Mouse (Mus musculus): Measurements from ENCODE around the gene Olfr1080. TPM values are rescaled to one million over a fixed set of nuclear protein-coding genes. Genes with fewer than 3 reads are reported as not detected.
"Not testable (repeated sequence)": the region's sequence is repeated elsewhere in the genome, so short reads cannot be mapped to it uniquely, and the experiment has no call there.

Olfr1080 gene
- polyA plus RNA-seq (2012; rRNA removed) = 0.06 TPM in 1 of 2 replicates, not detected in the other

- DNase-seq (ENCODE audit: extremely low spot score in 1 of 2, low spot score in 1 of 2) = not testable (repeated sequence)
Observed at GRCm38 (mm10) chr2:86558135-86558534, at the start of gene Olfr1080. Olfr1080 (minus strand) TSS chr2:86558235.

- DNase-seq (ENCODE audit: extremely low spot score in 1 of 2, low spot score in 1 of 2) = not testable (repeated sequence)
Observed at GRCm38 (mm10) chr2:86598866-86599265, 40.8 kb upstream of the Olfr1080 start, which contains the start of gene Olfr1082. Olfr1082 (minus strand) TSS chr2:86598966.

GRCm38 (mm10) chr2:86542380-86542779, 15.7 kb downstream of the Olfr1080 start, which contains the start of gene Olfr1079:
Olfr1079 (minus strand) TSS chr2:86542480.
- no peak for DNase-seq (ENCODE audit: extremely low spot score in 1 of 2, low spot score in 1 of 2)

GRCm38 (mm10) chr2:86530991-86531390, 27.0 kb downstream of the Olfr1080 start:
- DNase-seq (ENCODE audit: extremely low spot score in 1 of 2, low spot score in 1 of 2) = peak in 1 of 2 experiments; percentile 7

GRCm38 (mm10) chr2:86508161-86508560, 49.9 kb downstream of the Olfr1080 start, which contains the start of gene Olfr1076:
Olfr1076 (plus strand) TSS chr2:86508461.
- DNase-seq (ENCODE audit: extremely low spot score in 1 of 2, low spot score in 1 of 2) = no peak

Other genes with a start within 250 kb of the Olfr1080 start
- gene Olfr1053, start 243.0 kb downstream of the Olfr1080 start, polyA plus RNA-seq (2012; rRNA removed) = not detected in 2 replicates
- gene Olfr1054, start 222.8 kb downstream of the Olfr1080 start, polyA plus RNA-seq (2012; rRNA removed) = 0.06 TPM in 1 of 2 replicates, not detected in the other
- 0.11 TPM in 1 of 2 replicates, not detected in the other for gene Olfr1055, start 208.0 kb downstream of the Olfr1080 start, polyA plus RNA-seq (2012; rRNA removed)
- gene Olfr1056, start 195.8 kb downstream of the Olfr1080 start, polyA plus RNA-seq (2012; rRNA removed) = not detected in 2 replicates
- gene Olfr1057, start 179.8 kb downstream of the Olfr1080 start, polyA plus RNA-seq (2012; rRNA removed) = not detected in 2 replicates
- gene Olfr1058, start 169.7 kb downstream of the Olfr1080 start, polyA plus RNA-seq (2012; rRNA removed) = not detected in 2 replicates
- not detected in 2 replicates for gene Olfr1061, start 144.2 kb downstream of the Olfr1080 start, polyA plus RNA-seq (2012; rRNA removed)
- gene Olfr1062, start 131.5 kb downstream of the Olfr1080 start, polyA plus RNA-seq (2012; rRNA removed) = not detected in 2 replicates
- gene Olfr1065, start 107.6 kb downstream of the Olfr1080 start, polyA plus RNA-seq (2012; rRNA removed) = 0.06 TPM in 1 of 2 replicates, not detected in the other
- gene Olfr1066, start 102.0 kb downstream of the Olfr1080 start, polyA plus RNA-seq (2012; rRNA removed) = not detected in 2 replicates
- not detected in 2 replicates for gene Olfr228, start 70.8 kb downstream of the Olfr1080 start, polyA plus RNA-seq (2012; rRNA removed)
- gene Olfr1076, start 49.8 kb downstream of the Olfr1080 start, polyA plus RNA-seq (2012; rRNA removed) = not detected in 2 replicates
- not detected in 2 replicates for gene Olfr1079, start 15.8 kb downstream of the Olfr1080 start, polyA plus RNA-seq (2012; rRNA removed)
- not detected in 2 replicates for gene Olfr1082, start 40.7 kb upstream of the Olfr1080 start, polyA plus RNA-seq (2012; rRNA removed)
- not detected in 2 replicates for gene Olfr1084, start 81.5 kb upstream of the Olfr1080 start, polyA plus RNA-seq (2012; rRNA removed)
- gene Olfr1085, start 103.8 kb upstream of the Olfr1080 start, polyA plus RNA-seq (2012; rRNA removed) = not detected in 2 replicates
- not detected in 2 replicates for gene Olfr1086, start 121.9 kb upstream of the Olfr1080 start, polyA plus RNA-seq (2012; rRNA removed)
- gene Olfr1087, start 140.2 kb upstream of the Olfr1080 start, polyA plus RNA-seq (2012; rRNA removed) = not detected in 2 replicates
- gene Olfr1089, start 175.5 kb upstream of the Olfr1080 start, polyA plus RNA-seq (2012; rRNA removed) = not detected in 2 replicates
- not detected in 2 replicates for gene Olfr1090, start 200.8 kb upstream of the Olfr1080 start, polyA plus RNA-seq (2012; rRNA removed)
- gene Olfr1093, start 224.2 kb upstream of the Olfr1080 start, polyA plus RNA-seq (2012; rRNA removed) = not detected in 2 replicates

All from frontal cortex, adult 2 months (tissue).